In genomic region chr5:37047206-37047915, GRCm38 (mm10) we compare ENCODE assay signal across 13 mouse cellular contexts. TPM values are rescaled to one million over a fixed set of nuclear protein-coding genes. Genes with fewer than 3 reads are reported as not detected.
DNase-seq lines count a peak whose midpoint lies in the region; ATAC-seq and TF ChIP-seq lines count a peak whose summit lies in the region.
"Had no signal": no experiment of that assay in that cellular context is flagged by ENCODE, and none has a peak within 500 bp of the region (broad histone marks: within the 10 kb centered on the region; RNA-seq: fewer than 3 reads in every experiment).

No protein-coding gene starts in this region.

- peak overlapping the region; percentile 64; the same call in 1 of the 2 replicates for H3K27ac ChIP-seq in forebrain, embryonic 15.5 days (replicated peaks)
- no peak overlapping the region for H3K27ac ChIP-seq in forebrain, embryonic 16.5 days (ENCODE audit: low read length)
- no peak overlapping the region for H3K27ac ChIP-seq in stomach, postnatal 0 days (replicated peaks)
- H3K27ac ChIP-seq in midbrain, embryonic 13.5 days: no peak overlapping the region
- H3K27ac ChIP-seq: kidney, embryonic 15.5 days; liver, embryonic 14.5 days; stomach, embryonic 15.5 days had no signal

- TF ChIP-seq CTCF in stomach, postnatal 0 days (IDR thresholded peaks at IDR 0.05; ENCODE audit: low read depth): no peak

- H3K4me2 ChIP-seq in forebrain, embryonic 15.5 days (replicated peaks): no peak overlapping the region
- H3K4me2 ChIP-seq in forebrain, embryonic 16.5 days (ENCODE audit: low read length): no peak overlapping the region
- no peak overlapping the region for H3K4me2 ChIP-seq in stomach, postnatal 0 days (replicated peaks; ENCODE audit: low read depth)
- no peak overlapping the region for H3K4me2 ChIP-seq in midbrain, embryonic 13.5 days (replicated peaks)
- H3K4me2 ChIP-seq: kidney, embryonic 15.5 days; stomach, embryonic 15.5 days had no signal

- no peaks in the 10 kb centered on the region for H3K9me3 ChIP-seq in forebrain, embryonic 15.5 days
- H3K9me3 ChIP-seq in forebrain, embryonic 16.5 days (ENCODE audit: control insufficient read depth, low read length): no peaks in the 10 kb centered on the region
- H3K9me3 ChIP-seq in stomach, postnatal 0 days (ENCODE audit: control insufficient read depth, low read length): no peaks in the 10 kb centered on the region
- H3K9me3 ChIP-seq in midbrain, embryonic 13.5 days: no peaks in the 10 kb centered on the region
- H3K9me3 ChIP-seq: kidney, embryonic 15.5 days; stomach, embryonic 15.5 days had no signal

- no peak overlapping the region for H3K9ac ChIP-seq in forebrain, embryonic 15.5 days (replicated peaks)
- H3K9ac ChIP-seq in forebrain, embryonic 16.5 days (replicated peaks; ENCODE audit: low read depth, low read length): no peak overlapping the region
- H3K9ac ChIP-seq in stomach, postnatal 0 days (ENCODE audit: low read length): no peak overlapping the region
- H3K9ac ChIP-seq in midbrain, embryonic 13.5 days (replicated peaks): no peak overlapping the region
- H3K9ac ChIP-seq: kidney, embryonic 15.5 days; liver, embryonic 14.5 days; stomach, embryonic 15.5 days had no signal

- no peaks in the 10 kb centered on the region for H3K36me3 ChIP-seq in forebrain, embryonic 15.5 days
- no peaks in the 10 kb centered on the region for H3K36me3 ChIP-seq in forebrain, embryonic 16.5 days (ENCODE audit: control insufficient read depth, insufficient read depth)
- no peaks in the 10 kb centered on the region for H3K36me3 ChIP-seq in stomach, postnatal 0 days (ENCODE audit: control insufficient read depth, insufficient read depth, low read length)
- no peaks in the 10 kb centered on the region for H3K36me3 ChIP-seq in midbrain, embryonic 13.5 days
- H3K36me3 ChIP-seq: kidney, embryonic 15.5 days; stomach, embryonic 15.5 days had no signal

- no peak overlapping the region for H3K4me3 ChIP-seq in forebrain, embryonic 15.5 days
- H3K4me3 ChIP-seq in forebrain, embryonic 16.5 days (replicated peaks; ENCODE audit: low read length): no peak overlapping the region
- no peak overlapping the region for H3K4me3 ChIP-seq in stomach, postnatal 0 days (ENCODE audit: low read depth, low read length)
- H3K4me3 ChIP-seq in midbrain, embryonic 13.5 days (replicated peaks): no peak overlapping the region
- H3K4me3 ChIP-seq: kidney, embryonic 15.5 days; stomach, embryonic 15.5 days had no signal

- 65% methylated on average over 17 of the region's 17 CpGs for WGBS in forebrain, embryonic 15.5 days
- 66% methylated on average over 17 of the region's 17 CpGs for WGBS in forebrain, embryonic 16.5 days
- WGBS in stomach, postnatal 0 days: 40% methylated on average over 17 of the region's 17 CpGs
- WGBS in midbrain, embryonic 13.5 days: 72% methylated on average over 17 of the region's 17 CpGs

- peak; percentile 40 for DNase-seq in stomach, postnatal 0 days (ENCODE audit: low spot score)
- no peak for DNase-seq in left cerebral cortex, adult 9 months (ENCODE audit: low spot score in 2 of 2)
- no peak for DNase-seq in right cerebral cortex, postnatal 10 days (ENCODE audit: low spot score in 2 of 2)
- DNase-seq: heart, postnatal 14 days had no signal

- TF ChIP-seq EP300 in stomach, postnatal 0 days (optimal IDR thresholded peaks at IDR 0.05): no peak

- no peak for ATAC-seq in forebrain, embryonic 15.5 days (replicated peaks)
- no peak for ATAC-seq in forebrain, embryonic 16.5 days
- ATAC-seq in CD4-positive, CD25-positive, alpha-beta regulatory T cell, adult 4 months: peak; percentile 45
- ATAC-seq in inflammation-experienced regulatory T-cells, adult 6 months: peak; percentile 41
- no peak for ATAC-seq in stomach, postnatal 0 days (ENCODE audit: low FRiP score, low TSS enrichment)
- ATAC-seq in midbrain, embryonic 13.5 days: no peak
- ATAC-seq: midbrain, embryonic 16.5 days had no signal

- H3K4me1 ChIP-seq in forebrain, embryonic 15.5 days: peaks cover 24% of the 10 kb centered on the region
- H3K4me1 ChIP-seq in forebrain, embryonic 16.5 days (replicated peaks; ENCODE audit: control insufficient read depth, insufficient read depth, low read length): peaks cover 16% of the 10 kb centered on the region
- H3K4me1 ChIP-seq in stomach, postnatal 0 days (replicated peaks; ENCODE audit: control insufficient read depth, insufficient read depth): no peaks in the 10 kb centered on the region
- peaks cover 11% of the 10 kb centered on the region for H3K4me1 ChIP-seq in midbrain, embryonic 13.5 days (replicated peaks)
- H3K4me1 ChIP-seq: stomach, embryonic 15.5 days had no signal

- H3K27me3 ChIP-seq in forebrain, embryonic 15.5 days: no peaks in the 10 kb centered on the region
- H3K27me3 ChIP-seq in forebrain, embryonic 16.5 days (replicated peaks; ENCODE audit: control insufficient read depth, insufficient read depth, low read length): no peaks in the 10 kb centered on the region
- no peaks in the 10 kb centered on the region for H3K27me3 ChIP-seq in stomach, postnatal 0 days (ENCODE audit: control insufficient read depth, insufficient read depth, low read length)
- H3K27me3 ChIP-seq in midbrain, embryonic 13.5 days: no peaks in the 10 kb centered on the region
- H3K27me3 ChIP-seq: kidney, embryonic 15.5 days; stomach, embryonic 15.5 days had no signal

RNA-seq across cellular contexts. Expression of gene Gm1043, which starts 37.8 kb away (rescaled TPM):
- polyA plus RNA-seq in forebrain, embryonic 15.5 days (2015; fragmentation: Nextera tagmentation; extraction: Ambion mirVana): 2.3 and 2.6 TPM in 2 replicates
- polyA plus RNA-seq in forebrain, embryonic 16.5 days (2015; fragmentation: Nextera tagmentation; extraction: Ambion mirVana): 2.6 and 4.3 TPM in 2 replicates
- 1 to 10 TPM; 2.4 to 4.2 TPM for polyA plus RNA-seq in CD4-positive, CD25-positive, alpha-beta regulatory T cell, adult 4 months (2017; shearing (Covaris generic))
- polyA plus RNA-seq in inflammation-experienced regulatory T-cells, adult 6 months (2017; shearing (Covaris generic)): 1 to 10 TPM in 2 of 3 experiments, under 1 TPM in 1; 0.30 to 2.4 (median 2.2) TPM
- 0.02 and 0.07 TPM in 2 replicates for polyA plus RNA-seq in stomach, postnatal 0 days (2015; fragmentation: Nextera tagmentation; extraction: Ambion mirVana)
- 1.1 and 1.3 TPM in 2 replicates for polyA plus RNA-seq in midbrain, embryonic 13.5 days (2015; fragmentation: Nextera tagmentation; extraction: Ambion mirVana)
- polyA plus RNA-seq: kidney, embryonic 15.5 days; liver, embryonic 14.5 days had no signal

RNA-seq across cellular contexts. Expression of gene Wfs1, which starts 58.4 kb away (rescaled TPM):
- polyA plus RNA-seq in forebrain, embryonic 15.5 days (2015; fragmentation: Nextera tagmentation; extraction: Ambion mirVana): 5.3 and 6.1 TPM in 2 replicates
- polyA plus RNA-seq in forebrain, embryonic 16.5 days (2015; fragmentation: Nextera tagmentation; extraction: Ambion mirVana): 8.5 and 10.7 TPM in 2 replicates
- polyA plus RNA-seq in CD4-positive, CD25-positive, alpha-beta regulatory T cell, adult 4 months (2017; shearing (Covaris generic)): 1 to 10 TPM in 1 of 2 experiments, under 1 TPM in 1; 0.81 to 1.7 TPM
- 1 to 10 TPM in 2 of 3 experiments, under 1 TPM in 1; 0.68 to 1.5 (median 1.2) TPM for polyA plus RNA-seq in inflammation-experienced regulatory T-cells, adult 6 months (2017; shearing (Covaris generic))
- 7.6 and 8.5 TPM in 2 replicates for polyA plus RNA-seq in stomach, postnatal 0 days (2015; fragmentation: Nextera tagmentation; extraction: Ambion mirVana)
- polyA plus RNA-seq in midbrain, embryonic 13.5 days (2015; fragmentation: Nextera tagmentation; extraction: Ambion mirVana): 6.3 and 6.5 TPM in 2 replicates

Comparison
In these comparisons a context has a peak if more than half of its experiments do, and no peak if none do; other contexts are left out.
1. ATAC-seq: peak in CD4-positive, CD25-positive, alpha-beta regulatory T cell, adult 4 months (single experiment) and inflammation-experienced regulatory T-cells, adult 6 months (single experiment); none in forebrain, embryonic 15.5 days (single experiment), forebrain, embryonic 16.5 days (single experiment), stomach, postnatal 0 days (single experiment) and midbrain, embryonic 13.5 days (single experiment).